In the genomic region with DNA sequence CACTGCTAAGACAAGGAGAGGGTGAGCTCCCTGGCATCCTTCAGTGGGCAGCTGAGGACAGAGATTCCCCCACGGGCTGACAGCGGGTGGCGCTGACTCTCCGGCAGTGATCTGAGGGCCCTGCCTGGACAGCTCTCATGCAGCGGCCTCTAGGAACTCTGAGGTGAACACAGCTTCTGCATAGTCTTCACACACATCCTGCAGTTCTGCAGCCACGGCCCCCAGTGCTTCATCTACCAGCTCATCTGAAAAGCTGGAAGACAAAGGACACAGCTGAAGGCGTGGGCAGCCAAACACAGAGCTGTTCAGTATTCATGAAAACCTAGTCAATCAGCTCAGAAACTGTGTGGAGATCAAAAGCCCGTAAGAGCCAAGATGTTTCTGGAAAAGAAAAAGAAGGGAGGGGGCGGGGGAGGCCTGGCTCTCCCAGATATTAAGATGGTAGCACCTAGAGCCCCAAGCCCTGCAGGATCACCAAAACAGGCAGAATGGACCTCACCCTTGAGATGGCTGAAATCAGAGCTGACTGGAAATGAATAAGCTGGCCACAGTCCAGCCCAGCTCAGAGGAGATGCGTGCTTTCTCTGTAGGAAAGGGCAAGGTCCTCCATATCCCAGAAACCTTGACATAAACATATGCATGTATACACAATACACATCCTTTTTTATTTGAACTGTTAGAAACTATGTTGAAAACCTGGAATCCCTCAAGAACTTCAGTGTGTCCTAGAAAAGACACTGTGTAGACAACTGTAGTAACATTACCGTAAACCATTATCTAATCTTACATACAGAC, we compare ENCODE assay signal across 11 mouse cellular contexts. TPM values are rescaled to one million over a fixed set of nuclear protein-coding genes. Genes with fewer than 3 reads are reported as not detected.
DNase-seq lines count a peak whose midpoint lies in the region; ATAC-seq and TF ChIP-seq lines count a peak whose summit lies in the region.
"Had no signal": no experiment of that assay in that cellular context is flagged by ENCODE, and none has a peak within 500 bp of the region (broad histone marks: within the 10 kb centered on the region; RNA-seq: fewer than 3 reads in every experiment).

No protein-coding gene starts in this region.

- peaks cover 4% of the 10 kb centered on the region; the same call in 1 of the 2 replicates for H3K4me1 ChIP-seq in hindbrain, postnatal 0 days (ENCODE audit: insufficient read depth, low read length)
- peaks cover 13% of the 10 kb centered on the region for H3K4me1 ChIP-seq in midbrain, embryonic 15.5 days
- H3K4me1 ChIP-seq in heart, embryonic 10.5 days: peaks cover 8% of the 10 kb centered on the region

- peak; percentile 45 for TF ChIP-seq CTCF in hindbrain, postnatal 0 days (IDR thresholded peaks at IDR 0.05; ENCODE audit: low read depth)

- no peak overlapping the region for H3K4me3 ChIP-seq in hindbrain, postnatal 0 days (ENCODE audit: low read length)
- H3K4me3 ChIP-seq in midbrain, embryonic 15.5 days: no peak overlapping the region
- no peak overlapping the region for H3K4me3 ChIP-seq in heart, embryonic 10.5 days
- H3K4me3 ChIP-seq: megakaryocyte, embryonic 14.5 days had no signal

- peak overlapping the region; percentile 67 for H3K27ac ChIP-seq in hindbrain, postnatal 0 days
- peak overlapping the region; percentile 59 for H3K27ac ChIP-seq in midbrain, embryonic 15.5 days
- H3K27ac ChIP-seq in heart, embryonic 10.5 days: no peak overlapping the region

- H3K9ac ChIP-seq in hindbrain, postnatal 0 days (replicated peaks; ENCODE audit: low read length): no peak overlapping the region
- no peak overlapping the region for H3K9ac ChIP-seq in midbrain, embryonic 15.5 days

- peak; percentile 37 for DNase-seq in adrenal gland, postnatal 14 days
- no peak for DNase-seq in adrenal gland, adult 18-20 months (ENCODE audit: low spot score in 2 of 2)
- DNase-seq in Muller cell, postnatal 12 days (ENCODE audit: inconsistent ontology term): peak; percentile 67
- DNase-seq in hindbrain, postnatal 0 days (ENCODE audit: low spot score): peak; percentile 43
- no peak for DNase-seq in embryo, embryonic 10.5 days (ENCODE audit: low spot score)
- DNase-seq in urinary bladder, postnatal 36 days (ENCODE audit: low spot score in 2 of 2): no peak
- DNase-seq in heart, embryonic 10.5 days (ENCODE audit: low spot score): no peak
- DNase-seq: cerebellum, adult 9-10 months had no signal

- 41% methylated on average over 11 of the region's 11 CpGs for WGBS in hindbrain, postnatal 0 days
- 51% methylated on average over 11 of the region's 11 CpGs for WGBS in midbrain, embryonic 15.5 days
- WGBS in heart, embryonic 10.5 days: 85% methylated on average over 11 of the region's 11 CpGs

- no peak overlapping the region for H3K4me2 ChIP-seq in hindbrain, postnatal 0 days (ENCODE audit: low read depth, low read length)
- H3K4me2 ChIP-seq in midbrain, embryonic 15.5 days: no peak overlapping the region

- no peaks in the 10 kb centered on the region for H3K27me3 ChIP-seq in hindbrain, postnatal 0 days (ENCODE audit: insufficient read depth, low read length)
- H3K27me3 ChIP-seq in midbrain, embryonic 15.5 days (replicated peaks): no peaks in the 10 kb centered on the region
- H3K27me3 ChIP-seq in heart, embryonic 10.5 days (ENCODE audit: insufficient read depth, poor library complexity, severe bottlenecking): no peaks in the 10 kb centered on the region
- H3K27me3 ChIP-seq: megakaryocyte, embryonic 14.5 days had no signal

- no peaks in the 10 kb centered on the region for H3K9me3 ChIP-seq in hindbrain, postnatal 0 days (ENCODE audit: low read length)
- H3K9me3 ChIP-seq in midbrain, embryonic 15.5 days: no peaks in the 10 kb centered on the region
- no peaks in the 10 kb centered on the region for H3K9me3 ChIP-seq in heart, embryonic 10.5 days
- H3K9me3 ChIP-seq: megakaryocyte, embryonic 14.5 days had no signal

- peaks cover 18% of the 10 kb centered on the region for H3K36me3 ChIP-seq in hindbrain, postnatal 0 days (ENCODE audit: insufficient read depth, low read length)
- H3K36me3 ChIP-seq in midbrain, embryonic 15.5 days (replicated peaks): peaks cover 15% of the 10 kb centered on the region; the same call in 1 of the 2 replicates
- H3K36me3 ChIP-seq in heart, embryonic 10.5 days: peaks cover 37% of the 10 kb centered on the region

- peak; percentile 31; the same call in 1 of the 2 replicates for ATAC-seq in hindbrain, postnatal 0 days
- no peak for ATAC-seq in midbrain, embryonic 15.5 days (replicated peaks)

RNA-seq across cellular contexts. Expression of a gene that starts 19.8 kb away (rescaled TPM):
- 0.63 and 1.4 TPM in 2 replicates for total RNA-seq in adrenal gland, postnatal 14 days (2021)
- total RNA-seq in adrenal gland, adult 18-20 months (2021): 1 to 10 TPM; 3.3 to 7.6 TPM
- 25.1 and 26.3 TPM in 2 replicates for total RNA-seq in hindbrain, postnatal 0 days (2014; rRNA removed)
- 5.8 and 6.1 TPM in 2 replicates for polyA plus RNA-seq in hindbrain, postnatal 0 days (2015; fragmentation: Nextera tagmentation; extraction: Ambion mirVana)
- 4.8 and 5.3 TPM in 2 replicates for polyA plus RNA-seq in midbrain, embryonic 15.5 days (2015; fragmentation: Nextera tagmentation; extraction: Ambion mirVana)
- polyA plus RNA-seq in heart, embryonic 10.5 days (2016; fragmentation: Nextera tagmentation; extraction: Ambion mirVana): 0.09 and 0.20 TPM in 2 replicates

RNA-seq across cellular contexts. Expression of a gene that starts 51.3 kb away (rescaled TPM):
- 0.78 and 1.4 TPM in 2 replicates for total RNA-seq in adrenal gland, postnatal 14 days (2021)
- under 1 TPM; 0.70 to 0.76 TPM for total RNA-seq in adrenal gland, adult 18-20 months (2021)
- total RNA-seq in hindbrain, postnatal 0 days (2014; rRNA removed): 1.7 and 1.8 TPM in 2 replicates
- 1.2 and 1.4 TPM in 2 replicates for polyA plus RNA-seq in hindbrain, postnatal 0 days (2015; fragmentation: Nextera tagmentation; extraction: Ambion mirVana)
- 1.8 and 1.9 TPM in 2 replicates for polyA plus RNA-seq in midbrain, embryonic 15.5 days (2015; fragmentation: Nextera tagmentation; extraction: Ambion mirVana)
- 0.10 and 0.24 TPM in 2 replicates for polyA plus RNA-seq in heart, embryonic 10.5 days (2016; fragmentation: Nextera tagmentation; extraction: Ambion mirVana)
- polyA plus RNA-seq: heart, embryonic 14.5 days had no signal

RNA-seq across cellular contexts. Expression of a gene that starts 51.9 kb away (rescaled TPM):
- total RNA-seq in adrenal gland, postnatal 14 days (2021): 8.1 and 9.4 TPM in 2 replicates
- total RNA-seq in adrenal gland, adult 18-20 months (2021): 1 to 10 TPM; 5.6 to 6.6 TPM
- total RNA-seq in hindbrain, postnatal 0 days (2014; rRNA removed): 12.0 and 14.4 TPM in 2 replicates
- 17.0 and 17.2 TPM in 2 replicates for polyA plus RNA-seq in hindbrain, postnatal 0 days (2015; fragmentation: Nextera tagmentation; extraction: Ambion mirVana)
- 24.0 and 26.0 TPM in 2 replicates for polyA plus RNA-seq in midbrain, embryonic 15.5 days (2015; fragmentation: Nextera tagmentation; extraction: Ambion mirVana)
- 7.1 and 9.4 TPM in 2 replicates for polyA plus RNA-seq in heart, embryonic 10.5 days (2016; fragmentation: Nextera tagmentation; extraction: Ambion mirVana)

RNA-seq across cellular contexts. Expression of a gene that starts 52.0 kb away (rescaled TPM):
- 72.5 and 75.9 TPM in 2 replicates for total RNA-seq in adrenal gland, postnatal 14 days (2021)
- 10 to 100 TPM; 80.1 to 86.3 TPM for total RNA-seq in adrenal gland, adult 18-20 months (2021)
- total RNA-seq in hindbrain, postnatal 0 days (2014; rRNA removed): 46.6 and 51.2 TPM in 2 replicates
- 161 and 162 TPM in 2 replicates for polyA plus RNA-seq in hindbrain, postnatal 0 days (2015; fragmentation: Nextera tagmentation; extraction: Ambion mirVana)
- 141 and 145 TPM in 2 replicates for polyA plus RNA-seq in midbrain, embryonic 15.5 days (2015; fragmentation: Nextera tagmentation; extraction: Ambion mirVana)
- polyA plus RNA-seq in heart, embryonic 10.5 days (2016; fragmentation: Nextera tagmentation; extraction: Ambion mirVana): 161 and 183 TPM in 2 replicates

Comparison
In these comparisons a context has a peak if more than half of its experiments do, and no peak if none do; other contexts are left out.
1. DNase-seq: peak in adrenal gland, postnatal 14 days (single experiment), Muller cell, postnatal 12 days (single experiment) and hindbrain, postnatal 0 days (single experiment); none in adrenal gland, adult 18-20 months (0 of 2), embryo, embryonic 10.5 days (single experiment), urinary bladder, postnatal 36 days (0 of 2) and heart, embryonic 10.5 days (single experiment).